Mouse (Mus musculus): ENCODE data around the gene Rad9a.

- TF ChIP-seq EP300 (optimal IDR thresholded peaks at IDR 0.05) (no peak), CTCF (IDR thresholded peaks at IDR 0.05; ENCODE audit: low read depth) (no peak)
These were observed 10.6 kb upstream of the Rad9a start for GRCm38 (mm10) chr19:4211891-4212588.

All from stomach, postnatal 0 days (tissue).